Mouse (Mus musculus) embryonic facial prominence, embryonic 11.5 days (tissue): ENCODE data around the gene Gm11444. TPM values are rescaled to one million over a fixed set of nuclear protein-coding genes. Genes with fewer than 3 reads are reported as not detected.

Source experiments
- ATAC-seq: fragments of 200-750 bp; cut with Nextera tagmentation; replicated peaks from 2 replicates; pipeline ENCODE4 v1.8.0; 2017; ENCODE audit warnings: low read depth; ENCODE audit not compliant: insufficient number of reproducible peaks, low FRiP score, low TSS enrichment
- DNase-seq: peaks from one replicate; pipeline ENCODE4 v3.0.0-alpha.2; 2015; ENCODE audit warnings: low spot score
- H3K27ac ChIP-seq: fragments of 300-500 bp; sonication (generic); replicated peaks from 2 replicates; pipeline ENCODE4 v1.5.1; 2014; ENCODE audit warnings: mild to moderate bottlenecking, low read depth, low read length, control low read depth
- H3K27me3 ChIP-seq: fragments of 300-500 bp; sonication (generic); 2 replicates; pipeline ENCODE4 v1.6.1; 2014; ENCODE audit warnings: mild to moderate bottlenecking, low read length, moderate library complexity, mixed read lengths; ENCODE audit not compliant: control insufficient read depth, insufficient read depth
- H3K36me3 ChIP-seq: fragments of 300-500 bp; sonication (generic); replicated peaks from 2 replicates; pipeline ENCODE4 v1.6.1; 2014; ENCODE audit warnings: low read depth, mild to moderate bottlenecking, low read length, moderate library complexity, mixed read lengths; ENCODE audit not compliant: control insufficient read depth, insufficient read depth
- H3K4me1 ChIP-seq: fragments of 300-500 bp; sonication (generic); 2 replicates; pipeline ENCODE4 v1.6.1; 2014; ENCODE audit warnings: low read length, mixed read lengths; ENCODE audit not compliant: control insufficient read depth, insufficient read depth
- H3K4me2 ChIP-seq: fragments of 300-500 bp; sonication (generic); 2 replicates; pipeline ENCODE4 v1.6.1; 2014; ENCODE audit warnings: low read depth, mild to moderate bottlenecking, control low read depth, low read length, moderate library complexity
- H3K4me3 ChIP-seq: fragments of 300-500 bp; sonication (generic); 2 replicates; pipeline ENCODE4 v1.5.1; 2014; ENCODE audit warnings: low read depth, low read length, control low read depth
- H3K9ac ChIP-seq: fragments of 300-500 bp; sonication (generic); replicated peaks from 2 replicates; pipeline ENCODE4 v1.6.1; 2014; ENCODE audit warnings: mild to moderate bottlenecking, control low read depth, low read length
- H3K9me3 ChIP-seq: fragments of 300-500 bp; sonication (generic); replicated peaks from 2 replicates; pipeline ENCODE4 v1.6.1; 2016; ENCODE audit warnings: mild to moderate bottlenecking, low read length, inconsistent platforms, mixed read lengths; ENCODE audit not compliant: control insufficient read depth
- WGBS: fragments of 180-500 bp; shearing (Covaris S2); extraction: QIAGEN DNeasy Blood & Tissue Kit; methylation state at CpG from one replicate; pipeline ENCODE4 v1.1.7; 2014; 5-methylcytosine and 5-hydroxymethylcytosine counted together
- polyA plus RNA-seq: library from polyadenylated mRNA; unstranded; fragments of >200 nt; fragmentation: Nextera tagmentation; extraction: Ambion mirVana; gene quantifications from 2 replicates; pipeline ENCODE4 v1.2.1, GENCODE M21; 2014

The Gm11444 gene
- polyA plus RNA-seq, 1 experiment from 2014 or later = not detected

- no peaks in the 10 kb centered on the region for H3K9me3 ChIP-seq
- 1% methylated on average over 21 of the region's 21 CpGs for WGBS
- H3K9ac ChIP-seq = peak overlapping the region; percentile 29; the same call in 1 of the 2 replicates
- 0 out of 2 replicates have a peak, but pooled peaks have one; percentile 43 for ATAC-seq
- H3K36me3 ChIP-seq = no peaks in the 10 kb centered on the region
- peak overlapping the region; percentile 43 for H3K4me2 ChIP-seq
- no peaks in the 10 kb centered on the region for H3K27me3 ChIP-seq
- H3K4me1 ChIP-seq = no peaks in the 10 kb centered on the region
- no peak overlapping the region for H3K4me3 ChIP-seq
- DNase-seq = peak; percentile 93
- H3K27ac ChIP-seq = no peak overlapping the region
Measured at GRCm38 (mm10) chr11:85849037-85849436, 1.1 kb downstream of the Gm11444 start.

GRCm38 (mm10) chr11:85846509-85846908, 3.6 kb downstream of the Gm11444 start:
- Histone ChIP-seq H3K4me3 (no peak overlapping the region), H3K36me3 (no peaks in the 10 kb centered on the region), H3K27me3 (no peaks in the 10 kb centered on the region), H3K27ac (no peak overlapping the region), H3K4me1 (no peaks in the 10 kb centered on the region), H3K4me2 (no peak overlapping the region), H3K9ac (0 out of 2 replicates have a peak overlapping the region, but pooled peaks have one; percentile 19), H3K9me3 (no peaks in the 10 kb centered on the region)
- DNase-seq = no peak
- no peak for ATAC-seq
- WGBS = 47% methylated on average over 4 of the region's 4 CpGs

- H3K4me3 ChIP-seq = no peak overlapping the region
- ATAC-seq (no peak), DNase-seq (no peak)
- no peaks in the 10 kb centered on the region for H3K36me3 ChIP-seq
- peaks cover 1% of the 10 kb centered on the region; the same call in 1 of the 2 replicates for H3K27me3 ChIP-seq
- H3K9me3 ChIP-seq = no peaks in the 10 kb centered on the region
- no peak overlapping the region for H3K9ac ChIP-seq
- no peaks in the 10 kb centered on the region for H3K4me1 ChIP-seq
- no peak overlapping the region for H3K27ac ChIP-seq
- H3K4me2 ChIP-seq = no peak overlapping the region
- WGBS = 45% methylated on average over 5 of the region's 5 CpGs
Measured at GRCm38 (mm10) chr11:85845921-85846320, 4.2 kb downstream of the Gm11444 start.

GRCm38 (mm10) chr11:85844971-85845370, 5.2 kb downstream of the Gm11444 start:
- 28% methylated on average over 5 of the region's 5 CpGs for WGBS
- Histone ChIP-seq H3K9ac (peak overlapping the region; percentile 80), H3K4me2 (peak overlapping the region; percentile 87), H3K9me3 (no peaks in the 10 kb centered on the region), H3K36me3 (no peaks in the 10 kb centered on the region), H3K27me3 (peaks cover 5% of the 10 kb centered on the region), H3K4me3 (peak overlapping the region; percentile 79), H3K4me1 (peaks cover 2% of the 10 kb centered on the region; the same call in 1 of the 2 replicates), H3K27ac (peak overlapping the region; percentile 81; the same call in 1 of the 2 replicates)
- ATAC-seq (no peak), DNase-seq (no peak)

GRCm38 (mm10) chr11:85844144-85844965, 5.8 kb downstream of the Gm11444 start:
- no peaks in the 10 kb centered on the region for H3K9me3 ChIP-seq
- DNase-seq (peak; percentile 91), ATAC-seq (peak; percentile 31)
- peaks cover 8% of the 10 kb centered on the region for H3K27me3 ChIP-seq
- H3K36me3 ChIP-seq = no peaks in the 10 kb centered on the region
- H3K4me3 ChIP-seq = peak overlapping the region; percentile 79
- H3K9ac ChIP-seq = peak overlapping the region; percentile 80
- peaks cover 2% of the 10 kb centered on the region; the same call in 1 of the 2 replicates for H3K4me1 ChIP-seq
- H3K27ac ChIP-seq = peak overlapping the region; percentile 81
- WGBS = under 1% methylated on average over 51 of the region's 54 CpGs
- H3K4me2 ChIP-seq = peak overlapping the region; percentile 87

GRCm38 (mm10) chr11:85843347-85843692, 6.8 kb downstream of the Gm11444 start:
- under 1% methylated on average over 18 of the region's 18 CpGs for WGBS
- Histone ChIP-seq H3K27me3 (peaks cover 9% of the 10 kb centered on the region), H3K4me1 (peaks cover 2% of the 10 kb centered on the region), H3K4me3 (peak overlapping the region; percentile 79), H3K27ac (peak overlapping the region; percentile 81), H3K36me3 (no peaks in the 10 kb centered on the region), H3K9me3 (no peaks in the 10 kb centered on the region), H3K9ac (peak overlapping the region; percentile 80), H3K4me2 (peak overlapping the region; percentile 87)
- DNase-seq = peak; percentile 90
- peak; percentile 61 for ATAC-seq

GRCm38 (mm10) chr11:85842596-85843346, 7.4 kb downstream of the Gm11444 start:
- H3K9me3 ChIP-seq = no peaks in the 10 kb centered on the region
- no peaks in the 10 kb centered on the region; the same call in 1 of the 2 replicates for H3K36me3 ChIP-seq
- H3K4me3 ChIP-seq = peak overlapping the region; percentile 79
- WGBS = 5% methylated on average over 24 of the region's 24 CpGs
- peaks cover 5% of the 10 kb centered on the region for H3K4me1 ChIP-seq
- peak overlapping the region; percentile 81 for H3K27ac ChIP-seq
- ATAC-seq (no peak), DNase-seq (peak; percentile 52)
- peak overlapping the region; percentile 87 for H3K4me2 ChIP-seq
- H3K27me3 ChIP-seq = peaks cover 14% of the 10 kb centered on the region
- H3K9ac ChIP-seq = peak overlapping the region; percentile 80
